Mouse (Mus musculus) testis, adult 2 months (tissue): ENCODE measurements at regions not wholly inside any gene's neighbourhood (a gene's known extent, or its start where the extent isn't known, plus 50 kb on each side); places are given as distances from the start of the nearest gene placed in this dataset.

Experiments
- CTCF ChIP-seq: fragments of 200-500 bp; IDR thresholded peaks from 2 replicates; pipeline ENCODE4 v1.5.1; 2012; ENCODE audit warnings: low read depth, mild to moderate bottlenecking, inconsistent platforms, low read length, moderate library complexity; ENCODE audit not compliant: control insufficient read depth, insufficient read depth, insufficient replicate concordance
- POLR2A ChIP-seq: fragments of 200-500 bp; IDR thresholded peaks from 2 replicates; pipeline ENCODE4 v1.6.1; 2012; ENCODE audit warnings: low read depth, mild to moderate bottlenecking, inconsistent platforms, low read length, moderate library complexity; ENCODE audit not compliant: control insufficient read depth

GRCm38 (mm10) chr7:71249216-71249615 is 102.1 kb downstream of the Gm10295 start:
- TF ChIP-seq CTCF (no peak), POLR2A (no peak)
